Mouse (Mus musculus) CH12.LX (cell line): ENCODE measurements around the gene Mrpl33. TPM values are rescaled to one million over a fixed set of nuclear protein-coding genes. Genes with fewer than 3 reads are reported as not detected.

Source experiments
- DNase-seq: peaks from one replicate; pipeline ENCODE4 v3.0.0-alpha.2; 2013; ENCODE audit errors: extremely low read depth
- H3K27ac ChIP-seq: 2 replicates; pipeline ENCODE4 v1.5.1; 2012; ENCODE audit warnings: low read depth, mild to moderate bottlenecking, control low read depth, moderate library complexity; ENCODE audit not compliant: insufficient read depth
- H3K27me3 ChIP-seq: replicated peaks from 2 replicates; pipeline ENCODE3; 2012; ENCODE audit warnings: inconsistent platforms
- H3K36me3 ChIP-seq, 2 experiments: replicated peaks in 1 of 2; 2 replicates each; pipeline versions ENCODE3 to v1.6.1; 2012; ENCODE audit warnings: inconsistent platforms in 1 of 2, low read length in 1 of 2, mild to moderate bottlenecking in 1 of 2, mixed read lengths in 1 of 2, moderate library complexity in 1 of 2; ENCODE audit not compliant: control insufficient read depth in 1 of 2, insufficient read depth in 1 of 2
- H3K4me1 ChIP-seq, 2 experiments: 2 replicates each; pipeline ENCODE4 v1.6.1; 2012; ENCODE audit warnings: inconsistent platforms in 1 of 2, moderate library complexity in 1 of 2; ENCODE audit not compliant: insufficient read depth in 2 of 2, control insufficient read depth in 1 of 2
- H3K4me2 ChIP-seq: 2 replicates; pipeline ENCODE4 v1.6.1; 2012; ENCODE audit warnings: low read depth, mild to moderate bottlenecking, control low read depth; ENCODE audit not compliant: poor library complexity, insufficient read depth, severe bottlenecking
- H3K4me3 ChIP-seq, 3 experiments: fragments of 150-350 bp in 1 of 3; sonication (generic) in 1 of 3; replicated peaks in 1 of 3; 2 replicates each; pipeline versions ENCODE3 to v1.5.1; 2011 to 2012; ENCODE audit warnings: low read depth in 2 of 3, low read length in 2 of 3, mild to moderate bottlenecking in 2 of 3, moderate library complexity in 2 of 3, control low read depth in 1 of 3, improper control_type of control experiment in 1 of 3, inconsistent platforms in 1 of 3, mixed read lengths in 1 of 3; ENCODE audit not compliant: poor library complexity in 1 of 3
- H3K79me2 ChIP-seq: replicated peaks from 2 replicates; pipeline ENCODE4 v1.6.1; 2012; ENCODE audit warnings: mild to moderate bottlenecking, moderate library complexity; ENCODE audit not compliant: control insufficient read depth, poor library complexity, insufficient read depth, severe bottlenecking; ENCODE audit errors: extremely low read depth
- H3K9ac ChIP-seq: 2 replicates; pipeline ENCODE4 v1.6.1; 2012; ENCODE audit warnings: low read depth, mild to moderate bottlenecking, control low read depth, moderate library complexity; ENCODE audit not compliant: insufficient read depth
- H3K9me3 ChIP-seq: replicated peaks from 2 replicates; pipeline ENCODE3; 2012; ENCODE audit warnings: low read length, inconsistent platforms, mixed read lengths
- BHLHE40 ChIP-seq: IDR thresholded peaks from 2 replicates; pipeline ENCODE4 v1.6.1; 2011; ENCODE audit warnings: mild to moderate bottlenecking, low read depth, low read length, improper control_type of control experiment
- CHD1 ChIP-seq: IDR thresholded peaks from 2 replicates; pipeline ENCODE4 v1.6.1; 2012; ENCODE audit warnings: low read depth, low read length, improper control_type of control experiment, inconsistent platforms
- CHD2 ChIP-seq: IDR thresholded peaks from 2 replicates; pipeline ENCODE4 v1.6.1; 2011; ENCODE audit warnings: low read length, improper control_type of control experiment
- E2F4 ChIP-seq: IDR thresholded peaks from 2 replicates; pipeline ENCODE4 v1.6.1; 2011; ENCODE audit warnings: low read depth, low read length, improper control_type of control experiment; ENCODE audit not compliant: insufficient replicate concordance
- ELF1 ChIP-seq: IDR thresholded peaks from 2 replicates; pipeline ENCODE4 v1.6.1; 2014; ENCODE audit warnings: low read depth, mild to moderate bottlenecking, inconsistent platforms, low read length, improper control_type of control experiment
- ETS1 ChIP-seq: conservative IDR thresholded peaks from 2 replicates; pipeline ENCODE4 v1.6.1; 2012; ENCODE audit warnings: low read depth, mild to moderate bottlenecking, inconsistent platforms, low read length, improper control_type of control experiment, moderate library complexity
- GABPA ChIP-seq: IDR thresholded peaks from 2 replicates; pipeline ENCODE4 v1.6.1; 2012; ENCODE audit warnings: low read depth, low read length, improper control_type of control experiment, inconsistent platforms; ENCODE audit not compliant: insufficient replicate concordance
- IRF4 ChIP-seq: IDR thresholded peaks from 2 replicates; pipeline ENCODE4 v1.6.1; 2014; ENCODE audit warnings: low read depth, mild to moderate bottlenecking, inconsistent platforms, low read length, improper control_type of control experiment
- JUND ChIP-seq: conservative IDR thresholded peaks from 2 replicates; pipeline ENCODE4 v1.6.1; 2011; ENCODE audit warnings: low read depth, low read length, improper control_type of control experiment
- MAZ ChIP-seq: IDR thresholded peaks from 2 replicates; pipeline ENCODE4 v1.6.1; 2012; ENCODE audit warnings: low read depth, mild to moderate bottlenecking, inconsistent platforms, low read length, improper control_type of control experiment, moderate library complexity
- MEF2A ChIP-seq: IDR thresholded peaks from 2 replicates; pipeline ENCODE4 v1.6.1; 2014; ENCODE audit warnings: low read depth, mild to moderate bottlenecking, inconsistent platforms, low read length, improper control_type of control experiment, borderline replicate concordance
- MXI1 ChIP-seq: IDR thresholded peaks from 2 replicates; pipeline ENCODE4 v1.6.1; 2011; ENCODE audit warnings: mild to moderate bottlenecking, low read depth, low read length, improper control_type of control experiment
- MYC ChIP-seq: IDR thresholded peaks from 2 replicates; pipeline ENCODE4 v1.6.1; 2011; ENCODE audit warnings: low read depth, mild to moderate bottlenecking, improper control_type of control experiment, low read length
- NELFE ChIP-seq: IDR thresholded peaks from 2 replicates; pipeline ENCODE4 v1.6.1; 2011; ENCODE audit warnings: low read depth, low read length, improper control_type of control experiment
- PAX5 ChIP-seq: IDR thresholded peaks from 2 replicates; pipeline ENCODE4 v1.6.1; 2012; ENCODE audit warnings: low read length, inconsistent platforms, mixed read lengths
- POLR2AphosphoS2 ChIP-seq: IDR thresholded peaks from 2 replicates; pipeline ENCODE4 v1.6.1; 2011; ENCODE audit warnings: low read depth, low read length, improper control_type of control experiment
- TBP ChIP-seq: conservative IDR thresholded peaks from 2 replicates; pipeline ENCODE4 v1.6.1; 2011; ENCODE audit warnings: low read depth, low read length, improper control_type of control experiment
- UBTF ChIP-seq: IDR thresholded peaks from 2 replicates; pipeline ENCODE4 v1.6.1; 2012; ENCODE audit warnings: low read depth, mild to moderate bottlenecking, inconsistent platforms, low read length, improper control_type of control experiment, moderate library complexity
- USF1 ChIP-seq: IDR thresholded peaks from 2 replicates; pipeline ENCODE4 v1.6.1; 2014; ENCODE audit warnings: low read depth, mild to moderate bottlenecking, inconsistent platforms, low read length, improper control_type of control experiment
- USF2 ChIP-seq: conservative IDR thresholded peaks from 2 replicates; pipeline ENCODE4 v1.6.1; 2011; ENCODE audit warnings: low read depth, low read length, improper control_type of control experiment
- ZKSCAN1 ChIP-seq: IDR thresholded peaks from 2 replicates; pipeline ENCODE4 v1.6.1; 2012; ENCODE audit warnings: low read depth, inconsistent platforms, low read length, improper control_type of control experiment, borderline replicate concordance
- ZMIZ1 ChIP-seq: IDR thresholded peaks from 2 replicates; pipeline ENCODE4 v1.6.1; 2012; ENCODE audit warnings: low read depth, mild to moderate bottlenecking, inconsistent platforms, low read length, improper control_type of control experiment
- ZNF384 ChIP-seq: IDR thresholded peaks from 2 replicates; pipeline ENCODE4 v1.6.1; 2012; ENCODE audit warnings: low read depth, low read length, improper control_type of control experiment, inconsistent platforms
- dilution Hi-C: fragments of 300-500 bp; cut with MboI; formaldehyde crosslinking; loops from 2 replicates; pipeline ENCODE4 v1.14.3; 2020; ENCODE audit warnings: low sequenced_read_pairs; ENCODE audit not compliant: extremely low pct_unique_long_range_greater_than_20kb, extremely low pct_ligation_motif_present
- in situ Hi-C: fragments of 300-500 bp; cut with MboI; formaldehyde crosslinking; loops from 3 replicates; pipeline ENCODE4 v1.14.3; 2019; ENCODE audit warnings: low sequenced_read_pairs, low pct_ligation_motif_present, low pct_unique_long_range_greater_than_20kb, mixed read lengths
- polyA plus RNA-seq: library from polyadenylated mRNA; unstranded; fragments of >175 nt; gene quantifications from 2 replicates; pipeline ENCODE4 v1.2.1, GENCODE M21; 2012; ENCODE audit warnings: low read depth; ENCODE audit not compliant: insufficient read length
- total RNA-seq, 2 experiments: library from RNA; depleted of rRNA; stranded (reverse); fragments of 300-350 nt in 1 of 2; fragments of >200 nt in 1 of 2; gene quantifications; 2 replicates each; pipeline ENCODE4 v1.2.3; 2012 to 2014

The Mrpl33 gene
- total and polyA plus RNA-seq, 3 experiments: 114 to 336 (median 168) TPM

DNA sequence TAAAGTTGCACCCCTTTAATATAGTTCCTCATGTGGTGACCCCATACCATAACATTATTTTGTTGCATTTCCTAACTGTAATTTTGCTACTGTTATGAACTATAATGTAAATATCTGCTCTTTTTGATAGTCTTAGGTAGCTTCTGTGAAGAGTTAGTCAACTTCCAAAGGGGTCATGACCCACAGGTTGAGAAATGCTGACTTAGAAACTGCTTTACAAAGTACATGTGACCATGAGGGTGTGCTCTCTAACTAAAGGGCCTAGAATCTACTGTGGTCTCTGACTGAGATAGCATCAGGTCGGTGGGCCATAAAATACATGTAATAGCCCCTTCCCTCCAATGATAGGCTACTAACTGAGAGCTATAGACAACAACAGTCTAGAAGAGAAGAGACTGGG is 81.3 kb downstream of the Mrpl33 start:
- no peaks in the 10 kb centered on the region for H3K4me1 ChIP-seq
- no peak overlapping the region for H3K27ac ChIP-seq
- dilution Hi-C loops (no loop called here), in situ Hi-C loops (no loop called here)
- H3K4me2 ChIP-seq: no peak overlapping the region
- peaks cover 0 to 9% of the 10 kb centered on the region in 2 experiments for H3K36me3 ChIP-seq
- H3K9me3 ChIP-seq: peaks cover 5% of the 10 kb centered on the region
- no peaks in the 10 kb centered on the region for H3K79me2 ChIP-seq
- no peak overlapping the region for H3K4me3 ChIP-seq
- H3K27me3 ChIP-seq: no peaks in the 10 kb centered on the region
- DNase-seq: no peak
- H3K9ac ChIP-seq: no peak overlapping the region
- TF ChIP-seq JUND: no peak
- TF ChIP-seq UBTF: no peak
- no peak for TF ChIP-seq MAZ
- no peak for TF ChIP-seq ZNF384
- TF ChIP-seq ELF1: no peak

DNA sequence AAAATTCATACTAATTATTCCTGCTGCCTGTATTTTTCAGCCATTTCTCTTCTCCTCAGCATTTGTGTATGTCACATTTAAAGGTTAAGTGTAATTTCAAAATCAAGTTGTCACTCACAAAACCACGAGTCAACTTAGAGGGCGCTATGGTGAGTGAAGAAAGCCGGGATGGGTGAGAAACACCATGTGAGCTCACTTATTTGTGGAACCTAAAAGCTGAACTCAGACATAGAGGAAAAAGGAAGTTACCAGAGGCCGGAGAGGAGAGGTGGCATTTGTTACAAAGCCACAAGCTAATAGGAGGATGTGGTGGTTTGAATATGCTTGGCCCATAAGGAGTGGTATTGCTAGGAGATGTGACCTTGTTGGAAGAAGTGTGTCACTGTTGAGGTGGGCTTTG is 83.4 kb downstream of the Mrpl33 start:
- no peak overlapping the region for H3K4me2 ChIP-seq
- no peak overlapping the region for H3K9ac ChIP-seq
- in situ Hi-C loops (no loop called here), dilution Hi-C loops (no loop called here)
- no peak overlapping the region for H3K27ac ChIP-seq
- H3K36me3 ChIP-seq: peaks cover 0 to 9% of the 10 kb centered on the region in 2 experiments
- peaks cover 5% of the 10 kb centered on the region for H3K9me3 ChIP-seq
- H3K4me1 ChIP-seq: no peaks in the 10 kb centered on the region
- DNase-seq: no peak
- no peaks in the 10 kb centered on the region for H3K27me3 ChIP-seq
- TF ChIP-seq NELFE (no peak), ZMIZ1 (no peak), MEF2A (no peak), POLR2AphosphoS2 (no peak), IRF4 (no peak), PAX5 (no peak), BHLHE40 (no peak), CHD2 (no peak), E2F4 (no peak), ETS1 (no peak), USF1 (no peak)
- H3K79me2 ChIP-seq: no peaks in the 10 kb centered on the region
- H3K4me3 ChIP-seq: no peak overlapping the region

DNA sequence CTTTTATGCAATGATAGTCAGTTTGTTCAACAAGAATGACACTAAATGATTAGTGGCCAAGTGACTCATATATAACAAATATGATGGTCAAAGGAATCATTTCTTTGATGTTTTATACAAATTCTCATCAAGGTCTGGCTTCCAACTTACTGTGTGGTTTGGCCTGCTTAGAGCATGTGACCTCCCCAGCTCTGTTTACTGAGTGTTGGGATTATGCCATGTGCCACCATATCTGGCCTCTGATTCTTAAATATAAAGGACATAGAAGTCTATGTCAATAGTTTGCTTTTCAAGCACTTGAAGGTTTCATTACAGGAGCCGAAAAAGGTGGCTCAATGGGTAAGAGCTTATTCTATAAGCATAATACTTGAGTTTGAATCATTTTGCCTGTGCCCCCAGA is 85.6 kb downstream of the Mrpl33 start:
- DNase-seq: no peak
- in situ Hi-C loops (no loop called here), dilution Hi-C loops (no loop called here)
- Histone ChIP-seq H3K36me3 (peaks cover 0 to 9% of the 10 kb centered on the region in 2 experiments), H3K79me2 (no peaks in the 10 kb centered on the region), H3K9me3 (peaks cover 5% of the 10 kb centered on the region), H3K4me3 (no peak overlapping the region), H3K27ac (no peak overlapping the region), H3K4me1 (no peaks in the 10 kb centered on the region), H3K9ac (no peak overlapping the region), H3K27me3 (no peaks in the 10 kb centered on the region), H3K4me2 (no peak overlapping the region)
- TF ChIP-seq ZNF384: no peak
- TF ChIP-seq MYC: no peak
- no peak for TF ChIP-seq MEF2A
- no peak for TF ChIP-seq GABPA
- TF ChIP-seq UBTF: no peak
- TF ChIP-seq IRF4: no peak
- no peak for TF ChIP-seq PAX5
- no peak for TF ChIP-seq JUND
- TF ChIP-seq MXI1: no peak
- TF ChIP-seq ZMIZ1: no peak
- TF ChIP-seq CHD1: no peak
- no peak for TF ChIP-seq ZKSCAN1
- TF ChIP-seq TBP: no peak
- TF ChIP-seq USF2: no peak
